Mouse (Mus musculus) thymus, adult 2 months (tissue): ENCODE measurements around the gene Zswim7.

ENCODE experiments used
- CTCF ChIP-seq: fragments of 200-500 bp; IDR thresholded peaks from 2 replicates; pipeline ENCODE4 v1.5.1; 2012; ENCODE audit warnings: mild to moderate bottlenecking, control low read depth, low read length, moderate library complexity, borderline replicate concordance; ENCODE audit not compliant: control insufficient read depth, poor library complexity, insufficient read depth; ENCODE audit errors: extremely low read depth
- POLR2A ChIP-seq: fragments of 200-500 bp; IDR thresholded peaks from 2 replicates; pipeline ENCODE4 v1.6.1; 2012; ENCODE audit warnings: mild to moderate bottlenecking, low read length, control low read depth, moderate library complexity; ENCODE audit not compliant: control insufficient read depth, poor library complexity, insufficient read depth; ENCODE audit errors: extremely low read depth

GRCm38 (mm10) chr11:62323659-62324058 lies 42.5 kb upstream of the Zswim7 start:
- TF ChIP-seq CTCF (no peak), POLR2A (no peak)
